Comparison of ENCODE assay signal across 27 mouse cellular contexts in the genomic region with DNA sequence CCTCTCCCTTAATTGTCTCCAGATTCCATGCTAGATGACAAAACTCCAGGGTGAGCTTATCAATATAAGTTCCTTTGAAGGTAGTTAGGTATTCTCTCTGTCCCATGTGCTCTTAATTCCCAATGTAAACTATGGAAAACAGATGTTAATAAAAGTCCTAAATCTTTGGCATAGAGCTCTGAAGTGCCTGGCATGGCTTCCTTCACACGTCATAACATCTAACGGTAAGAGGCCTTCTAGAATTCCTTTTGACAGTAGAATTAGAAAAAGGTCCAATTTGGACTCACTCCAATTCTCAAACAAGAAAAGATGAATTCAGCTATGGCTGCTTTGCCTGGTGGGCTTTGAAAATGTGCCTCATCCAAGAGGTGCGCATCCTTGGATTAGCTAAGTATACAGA.
DNase-seq lines count a peak whose midpoint lies in the region; ATAC-seq and TF ChIP-seq lines count a peak whose summit lies in the region.
"Had no signal": no experiment of that assay in that cellular context is flagged by ENCODE, and none has a peak within 500 bp of the region (broad histone marks: within the 10 kb centered on the region; RNA-seq: fewer than 3 reads in every experiment).

No protein-coding gene starts in this region.

- WGBS in limb, embryonic 13.5 days: 30% methylated on average over 3 of the region's 3 CpGs
- WGBS in limb, embryonic 10.5 days: 46% methylated on average over 3 of the region's 3 CpGs
- 33% methylated on average over 3 of the region's 3 CpGs for WGBS in limb, embryonic 14.5 days

- H3K27me3 ChIP-seq in limb, embryonic 13.5 days: no peaks in the 10 kb centered on the region
- H3K27me3 ChIP-seq in limb, embryonic 10.5 days (ENCODE audit: low read depth, poor library complexity, severe bottlenecking): no peaks in the 10 kb centered on the region
- H3K27me3 ChIP-seq in limb, embryonic 14.5 days (ENCODE audit: control insufficient read depth, insufficient read depth, low read length): no peaks in the 10 kb centered on the region
- H3K27me3 ChIP-seq: embryonic facial prominence, embryonic 12.5 days; forebrain, embryonic 12.5 days; forebrain, embryonic 15.5 days; heart, embryonic 13.5 days had no signal

- ATAC-seq in limb, embryonic 13.5 days (ENCODE audit: low FRiP score, low read depth): peak; percentile 61
- no peak for ATAC-seq in limb, embryonic 14.5 days (ENCODE audit: low FRiP score, low read depth)
- ATAC-seq: activated CD4-positive, CD25-positive, alpha-beta regulatory T cell, adult 4 months; forebrain, embryonic 15.5 days; hindbrain, postnatal 0 days; inflammation-experienced regulatory T-cells, adult 6 months had no signal

- H3K27ac ChIP-seq in limb, embryonic 13.5 days: no peak overlapping the region
- H3K27ac ChIP-seq in limb, embryonic 10.5 days: no peak overlapping the region
- no peak overlapping the region for H3K27ac ChIP-seq in limb, embryonic 14.5 days (replicated peaks; ENCODE audit: low read depth, low read length)
- H3K27ac ChIP-seq: embryonic facial prominence, embryonic 12.5 days; forebrain, embryonic 12.5 days; forebrain, embryonic 15.5 days; heart, adult 2 months; heart, embryonic 10.5 days; heart, embryonic 13.5 days; hindbrain, embryonic 14.5 days; hindbrain, postnatal 0 days had no signal

- no peak overlapping the region for H3K4me2 ChIP-seq in limb, embryonic 13.5 days (replicated peaks)
- H3K4me2 ChIP-seq in limb, embryonic 14.5 days (replicated peaks; ENCODE audit: low read depth, low read length, severe bottlenecking): no peak overlapping the region
- H3K4me2 ChIP-seq: embryonic facial prominence, embryonic 12.5 days; forebrain, embryonic 12.5 days; forebrain, embryonic 15.5 days; heart, embryonic 13.5 days; hindbrain, embryonic 14.5 days had no signal

- H3K4me3 ChIP-seq in limb, embryonic 13.5 days: no peak overlapping the region
- H3K4me3 ChIP-seq in limb, embryonic 10.5 days: no peak overlapping the region
- H3K4me3 ChIP-seq in limb, embryonic 14.5 days (replicated peaks; ENCODE audit: low read length): no peak overlapping the region
- H3K4me3 ChIP-seq: embryonic facial prominence, embryonic 12.5 days; erythroblast, embryonic 14.5 days; forebrain, embryonic 12.5 days; forebrain, embryonic 15.5 days; heart, adult 2 months; heart, embryonic 10.5 days; heart, embryonic 13.5 days had no signal

- no peak for TF ChIP-seq POLR2A in brain, embryonic 14.5 days (IDR thresholded peaks at IDR 0.05; ENCODE audit: borderline replicate concordance, extremely low read depth, insufficient read depth, insufficient read length, poor library complexity, severe bottlenecking)
- TF ChIP-seq POLR2A in limb, embryonic 14.5 days (IDR thresholded peaks at IDR 0.05; ENCODE audit: borderline replicate concordance, extremely low read depth, insufficient read depth, insufficient read length): no peak

- H3K4me1 ChIP-seq in limb, embryonic 13.5 days: peaks cover 10% of the 10 kb centered on the region; the same call in 1 of the 2 replicates
- peaks cover 10% of the 10 kb centered on the region for H3K4me1 ChIP-seq in limb, embryonic 10.5 days
- H3K4me1 ChIP-seq in limb, embryonic 14.5 days (ENCODE audit: control insufficient read depth, insufficient read depth, low read length): peaks cover 7% of the 10 kb centered on the region; the same call in 1 of the 2 replicates
- H3K4me1 ChIP-seq: forebrain, embryonic 12.5 days; forebrain, embryonic 15.5 days; heart, embryonic 10.5 days had no signal

- DNase-seq in embryo, embryonic 10.5 days (ENCODE audit: low spot score): peak; percentile 8
- no peak for DNase-seq in embryo, embryonic 9.5 days (ENCODE audit: extremely low spot score)
- no peak for DNase-seq in limb, embryonic 10.5 days (ENCODE audit: low spot score)
- DNase-seq in brain, embryonic 14.5 days (ENCODE audit: low read depth): peak; percentile 12
- peak; percentile 63 for DNase-seq in limb, embryonic 14.5 days (ENCODE audit: low spot score)
- no peak for DNase-seq in cerebellum, postnatal 25 days
- DNase-seq: adrenal gland, adult 8-10 months; adrenal gland, postnatal 25 days; cerebellum, adult 18-20 months; cerebellum, adult 9-10 months; cerebellum, postnatal 14 days; gastrocnemius, postnatal 10 days; gastrocnemius, postnatal 36 days; heart, adult 2 months; heart, postnatal 14 days; heart, postnatal 4 days had no signal

- no peaks in the 10 kb centered on the region for H3K9me3 ChIP-seq in limb, embryonic 13.5 days
- no peaks in the 10 kb centered on the region for H3K9me3 ChIP-seq in limb, embryonic 10.5 days (replicated peaks)
- no peaks in the 10 kb centered on the region for H3K9me3 ChIP-seq in limb, embryonic 14.5 days (ENCODE audit: control insufficient read depth, low read length)
- H3K9me3 ChIP-seq: embryonic facial prominence, embryonic 12.5 days; forebrain, embryonic 12.5 days; forebrain, embryonic 15.5 days; heart, embryonic 10.5 days; heart, embryonic 13.5 days had no signal

- no peak overlapping the region for H3K9ac ChIP-seq in limb, embryonic 13.5 days
- H3K9ac ChIP-seq in limb, embryonic 14.5 days (ENCODE audit: low read depth, low read length, severe bottlenecking): no peak overlapping the region
- H3K9ac ChIP-seq: embryonic facial prominence, embryonic 12.5 days; forebrain, embryonic 12.5 days; forebrain, embryonic 15.5 days; heart, embryonic 13.5 days; hindbrain, embryonic 14.5 days had no signal

- no peaks in the 10 kb centered on the region for H3K36me3 ChIP-seq in limb, embryonic 13.5 days
- H3K36me3 ChIP-seq in limb, embryonic 10.5 days: no peaks in the 10 kb centered on the region
- no peaks in the 10 kb centered on the region for H3K36me3 ChIP-seq in limb, embryonic 14.5 days (ENCODE audit: control insufficient read depth, insufficient read depth, low read length)
- H3K36me3 ChIP-seq: embryonic facial prominence, embryonic 12.5 days; forebrain, embryonic 12.5 days; forebrain, embryonic 15.5 days; heart, embryonic 10.5 days; heart, embryonic 13.5 days had no signal

- no peak for TF ChIP-seq CTCF in brain, embryonic 14.5 days (IDR thresholded peaks at IDR 0.05; ENCODE audit: borderline replicate concordance, extremely low read depth, insufficient read depth, insufficient read length)

Comparison
In these comparisons a context has a peak if more than half of its experiments do, and no peak if none do; other contexts are left out.
1. DNase-seq: peak in embryo, embryonic 10.5 days (single experiment), brain, embryonic 14.5 days (single experiment) and limb, embryonic 14.5 days (single experiment); none in embryo, embryonic 9.5 days (single experiment), limb, embryonic 10.5 days (single experiment) and cerebellum, postnatal 25 days (0 of 2).